Mouse (Mus musculus) layer of hippocampus, postnatal 10 days (tissue): ENCODE results near the gene Coq5. TPM values are rescaled to one million over a fixed set of nuclear protein-coding genes. Genes with fewer than 3 reads are reported as not detected.

Source experiments
- DNase-seq, 2 experiments: peaks; one replicate each; pipeline ENCODE4 v3.0.0; 2021; ENCODE audit warnings: low spot score in 2 of 2
- total RNA-seq, 2 experiments: library from RNA; stranded (reverse); gene quantifications; 2 replicates each; pipeline ENCODE4 v1.2.3; 2021

The Coq5 gene
- total RNA-seq, 2 experiments from 2014 or later = 39.0 to 42.8 TPM

GRCm38 (mm10) chr5:115266787-115267468 is 12.5 kb upstream of the Coq5 start:
- no peak for DNase-seq

- no peak for DNase-seq
These were observed 11.9 kb upstream of the Coq5 start for GRCm38 (mm10) chr5:115267469-115268045.

- DNase-seq = no peak
These were observed 11.2 kb upstream of the Coq5 start for GRCm38 (mm10) chr5:115268266-115268665.

DNA sequence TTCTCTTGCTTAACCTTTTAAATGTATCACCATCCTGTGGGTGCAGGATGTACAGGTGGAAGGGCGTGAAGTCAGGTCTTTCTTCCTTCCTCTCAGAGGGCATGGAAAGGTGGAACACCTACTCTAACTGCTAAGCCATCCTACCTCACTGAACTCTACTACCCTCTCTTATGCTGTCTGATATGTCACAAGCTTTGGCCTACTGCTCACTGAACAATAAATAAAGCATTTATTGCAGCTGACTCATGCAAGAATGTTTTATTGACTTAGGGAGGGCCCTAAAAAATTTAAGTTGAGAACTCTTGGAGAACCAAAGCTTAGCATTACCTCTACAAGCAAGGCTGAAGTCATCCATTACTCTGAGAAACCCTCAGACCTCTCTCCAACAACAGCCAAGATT is 9.5 kb upstream of the Coq5 start:
- DNase-seq = no peak

- peak; percentile 52 to 59 for DNase-seq
These were observed 7.3 kb upstream of the Coq5 start for GRCm38 (mm10) chr5:115271931-115272811.

- peak; percentile 99 for DNase-seq
These were observed 6.5 kb upstream of the Coq5 start, which contains the start of gene Rnf10 for GRCm38 (mm10) chr5:115272812-115273548. Gene Rnf10, minus strand, starts transcription at chr5:115272898.

GRCm38 (mm10) chr5:115273549-115274135 is 5.8 kb upstream of the Coq5 start:
- DNase-seq = no peak

DNA sequence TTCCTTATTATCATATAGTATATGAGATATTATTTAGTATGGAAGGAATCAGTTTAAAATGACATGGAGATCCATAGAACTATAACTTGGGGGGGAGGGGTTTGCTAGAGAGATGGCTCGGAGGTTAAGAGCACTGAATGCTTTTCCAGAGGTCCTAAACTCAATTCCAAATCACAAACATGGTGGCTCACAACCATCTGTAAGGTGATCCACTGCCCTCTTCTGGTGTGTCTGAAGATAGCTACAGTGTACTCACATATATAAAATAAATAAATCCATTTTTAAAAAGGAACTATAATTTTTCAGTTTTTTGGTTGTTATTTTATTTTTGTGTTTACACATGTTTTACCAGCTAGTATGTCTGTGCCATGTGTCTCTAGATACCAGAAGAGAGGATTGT is 5.1 kb upstream of the Coq5 start:
- DNase-seq = no peak

- no peak for DNase-seq
These were observed 4.7 kb upstream of the Coq5 start for GRCm38 (mm10) chr5:115274771-115275170.

DNA sequence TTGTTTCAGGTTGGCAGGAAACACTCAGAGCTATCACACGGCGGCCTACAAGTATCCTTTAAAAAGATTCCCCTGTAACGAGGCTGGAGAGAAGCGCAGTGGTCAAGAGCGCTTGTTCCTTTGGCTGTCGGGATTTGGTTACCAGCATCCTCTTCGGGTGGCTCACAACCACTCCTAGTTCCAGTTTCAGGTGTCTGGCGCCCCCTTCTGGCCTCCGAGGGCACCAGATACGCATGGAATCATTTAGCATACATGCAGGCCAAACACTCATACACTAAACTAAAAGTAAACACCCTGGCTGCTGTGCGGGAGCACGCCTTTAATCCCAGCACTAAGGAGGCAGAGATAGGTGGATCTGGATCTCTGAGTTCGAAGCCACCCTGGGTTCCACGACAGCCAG is 3.5 kb upstream of the Coq5 start:
- peak in 1 of 2 experiments; percentile 22 for DNase-seq

GRCm38 (mm10) chr5:115278053-115278452 is 1.4 kb upstream of the Coq5 start:
- no peak for DNase-seq

DNA sequence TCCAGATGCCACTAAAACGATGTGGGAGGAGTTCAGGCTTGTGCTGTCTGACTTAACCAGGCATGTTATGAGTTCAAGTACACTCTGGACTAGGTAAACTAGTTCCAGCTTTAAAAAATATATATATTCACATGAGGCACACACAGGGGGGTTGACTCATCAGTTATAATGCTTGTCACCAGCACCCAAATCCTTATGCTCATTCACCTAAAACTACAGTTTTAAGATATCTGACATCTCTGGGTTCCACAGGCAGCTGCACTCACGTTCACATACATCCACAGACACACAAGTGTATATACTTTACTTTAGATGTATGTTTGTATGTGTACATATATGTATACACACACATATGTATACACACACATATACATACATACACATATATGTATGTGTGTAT is 681 bp upstream of the Coq5 start:
- DNase-seq = no peak

DNA sequence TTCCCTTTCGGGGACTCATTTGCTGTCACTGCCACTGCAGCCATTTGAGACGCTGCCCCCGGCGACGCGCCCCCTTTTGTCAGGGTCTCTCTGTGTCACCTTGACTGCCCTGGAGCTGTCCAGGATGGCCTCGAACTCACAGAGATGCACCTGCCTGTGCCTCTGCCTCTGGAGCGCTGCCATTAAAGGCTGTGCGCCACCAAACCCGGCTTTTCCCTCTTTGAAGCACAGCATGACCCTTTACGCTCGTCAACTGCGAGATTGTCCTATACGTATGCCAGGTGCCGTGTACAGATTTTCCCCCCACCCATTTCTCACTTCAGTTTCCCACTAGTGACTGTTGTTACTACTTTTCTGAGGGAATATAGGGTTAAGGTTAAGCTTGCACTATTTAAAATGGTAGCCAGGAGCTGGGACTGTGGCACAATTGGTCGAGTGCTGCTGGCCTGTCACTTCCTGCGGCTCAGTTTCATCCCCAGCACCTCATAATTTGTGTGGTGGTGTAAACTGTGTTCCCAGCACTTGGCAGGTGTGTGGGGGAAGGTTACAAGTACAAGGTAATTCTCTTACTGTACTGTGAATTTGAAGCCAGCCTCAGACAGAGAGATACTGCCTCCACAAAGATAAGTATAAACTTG is 703 bp downstream of the Coq5 start:
- peak in 1 of 2 experiments; percentile 22 for DNase-seq

GRCm38 (mm10) chr5:115284735-115285134 is 5.3 kb downstream of the Coq5 start:
- no peak for DNase-seq

- DNase-seq = no peak
These were observed 14.7 kb downstream of the Coq5 start for GRCm38 (mm10) chr5:115294173-115294572.

- no peak for DNase-seq
These were observed 16.9 kb downstream of the Coq5 start for GRCm38 (mm10) chr5:115296347-115296746.

- DNase-seq = peak; percentile 57 to 68
These were observed 20.7 kb downstream of the Coq5 start for GRCm38 (mm10) chr5:115300035-115300744.

GRCm38 (mm10) chr5:115300792-115301614 is 21.5 kb downstream of the Coq5 start, which contains the start of gene Dynll1:
Gene Dynll1, minus strand, starts transcription at chr5:115300999.
- peak; percentile 100 for DNase-seq

DNA sequence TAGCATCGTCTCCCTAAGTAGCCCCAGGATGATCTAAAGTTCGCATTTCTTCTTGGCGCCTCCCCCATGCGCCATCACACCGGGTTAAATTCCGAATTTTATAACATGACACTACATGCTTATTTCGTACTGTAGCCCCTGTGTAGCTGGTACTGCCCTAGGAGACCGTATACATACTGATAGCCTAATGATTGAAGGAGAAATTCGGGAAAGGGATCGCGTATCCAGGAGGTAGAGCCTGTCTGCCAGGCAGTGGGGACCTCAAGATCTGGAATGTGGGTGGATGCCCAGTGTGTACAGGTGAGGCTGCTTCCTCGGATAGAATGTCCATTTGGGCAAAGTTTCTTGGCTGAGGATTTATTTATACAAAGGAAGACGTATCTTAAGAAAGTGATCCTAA is 22.1 kb downstream of the Coq5 start:
- no peak for DNase-seq
